Mouse (Mus musculus) central nervous system, embryonic 14 days (tissue): ENCODE measurements around the gene Timp3. TPM values are rescaled to one million over a fixed set of nuclear protein-coding genes. Genes with fewer than 3 reads are reported as not detected.

Experiments used
- polyA plus RNA-seq: library from polyadenylated mRNA; depleted of rRNA; stranded (reverse); fragments of >200 nt; gene quantifications from 2 replicates; pipeline ENCODE4 v1.2.3, GENCODE M21; 2012; rRNA removed

Gene Timp3
- polyA plus RNA-seq, result 14.2 and 30.8 TPM in 2 replicates

GRCm38 (mm10) chr10:86300293-86301116 is at the start of gene Timp3:
Timp3 (plus strand) TSS chr10:86300372.

Other genes with a start within 250 kb of the Timp3 start
- 10.8 and 12.4 TPM in 2 replicates for gene Syn3, start 198.5 kb downstream of the Timp3 start, polyA plus RNA-seq